Mouse (Mus musculus) cerebellum, adult 2 months (tissue): Measurements from ENCODE around the gene Mapk9. TPM values are rescaled to one million over a fixed set of nuclear protein-coding genes. Genes with fewer than 3 reads are reported as not detected.

ENCODE experiments used
- DNase-seq, 2 experiments: peaks; one replicate each; pipeline ENCODE4 v3.0.0; 2021
- H3K27ac ChIP-seq: fragments of 200-500 bp; 2 replicates; pipeline ENCODE4 v1.5.1; 2012; ENCODE audit warnings: low read length, control low read depth, inconsistent platforms; ENCODE audit not compliant: insufficient read depth
- H3K27me3 ChIP-seq: fragments of 200-500 bp; 2 replicates; pipeline ENCODE4 v1.6.1; 2012; ENCODE audit warnings: inconsistent platforms, mild to moderate bottlenecking, low read length, moderate library complexity; ENCODE audit not compliant: control insufficient read depth, insufficient read depth
- H3K4me1 ChIP-seq: fragments of 200-500 bp; 2 replicates; pipeline ENCODE4 v1.6.1; 2011; ENCODE audit warnings: low read length; ENCODE audit not compliant: control insufficient read depth, insufficient read depth
- H3K4me3 ChIP-seq: fragments of 200-500 bp; replicated peaks from 2 replicates; pipeline ENCODE3; 2011; ENCODE audit warnings: mild to moderate bottlenecking, low read depth, low read length, control low read depth; ENCODE audit not compliant: insufficient read depth
- CTCF ChIP-seq: fragments of 200-500 bp; IDR thresholded peaks from 2 replicates; pipeline ENCODE4 v1.5.1; 2011; ENCODE audit warnings: low read depth, mild to moderate bottlenecking, control low read depth, low read length, moderate library complexity, borderline replicate concordance; ENCODE audit not compliant: insufficient read depth
- POLR2A ChIP-seq: fragments of 200-500 bp; IDR thresholded peaks from 2 replicates; pipeline ENCODE4 v1.6.1; 2011; ENCODE audit warnings: low read length, control low read depth, borderline replicate concordance; ENCODE audit not compliant: insufficient read depth
- WGBS: fragments of 180-500 bp; shearing (Covaris S2); methylation state at CpG from one replicate; pipeline ENCODE4 v1.1.7; 2018; 5-methylcytosine and 5-hydroxymethylcytosine counted together
- polyA plus RNA-seq: library from polyadenylated mRNA; depleted of rRNA; stranded (reverse); fragments of >200 nt; gene quantifications from 2 replicates; pipeline ENCODE4 v1.2.3, GENCODE M21; 2012

The Mapk9 gene
- polyA plus RNA-seq, 1 experiment = 146 TPM

DNA sequence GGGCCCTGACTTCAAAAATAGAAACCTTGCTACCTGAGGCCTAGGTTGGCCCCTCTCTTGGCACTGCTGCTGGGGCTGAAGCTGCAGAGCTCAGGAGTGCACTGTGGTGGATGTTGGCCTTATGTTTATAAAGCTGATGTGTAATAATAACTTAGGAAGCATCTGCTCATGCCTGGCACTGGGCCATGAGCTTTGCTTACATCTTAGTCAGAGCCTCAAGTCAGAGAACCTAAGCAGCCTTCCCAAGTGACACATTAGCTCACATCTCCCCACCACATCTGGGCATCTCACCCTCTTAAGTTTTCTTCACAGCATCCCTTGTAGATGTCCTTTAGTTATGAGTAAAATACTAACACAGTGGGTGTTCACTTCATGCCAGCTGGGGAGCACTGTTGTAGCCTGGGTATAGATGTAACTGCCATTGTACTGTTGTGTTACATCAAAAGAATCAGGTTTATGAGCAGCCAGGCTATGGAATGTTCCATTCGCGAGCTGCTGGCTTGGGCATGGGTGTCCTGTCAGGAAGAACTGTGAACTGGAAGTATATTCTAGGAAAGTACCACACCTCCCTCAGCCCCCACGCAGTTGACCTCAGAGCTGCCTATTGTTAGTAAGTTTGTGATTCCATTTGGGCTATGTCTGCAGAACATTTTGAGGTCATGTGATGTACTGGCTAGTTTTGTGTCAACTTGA, 33.5 kb downstream of the Mapk9 start:
- Histone ChIP-seq H3K27ac (no peak overlapping the region), H3K4me1 (peaks cover 14% of the 10 kb centered on the region), H3K27me3 (no peaks in the 10 kb centered on the region), H3K4me3 (no peak overlapping the region)
- no peak for TF ChIP-seq CTCF
- 85% methylated on average over 3 of the region's 3 CpGs for WGBS
- no peak for DNase-seq

DNA sequence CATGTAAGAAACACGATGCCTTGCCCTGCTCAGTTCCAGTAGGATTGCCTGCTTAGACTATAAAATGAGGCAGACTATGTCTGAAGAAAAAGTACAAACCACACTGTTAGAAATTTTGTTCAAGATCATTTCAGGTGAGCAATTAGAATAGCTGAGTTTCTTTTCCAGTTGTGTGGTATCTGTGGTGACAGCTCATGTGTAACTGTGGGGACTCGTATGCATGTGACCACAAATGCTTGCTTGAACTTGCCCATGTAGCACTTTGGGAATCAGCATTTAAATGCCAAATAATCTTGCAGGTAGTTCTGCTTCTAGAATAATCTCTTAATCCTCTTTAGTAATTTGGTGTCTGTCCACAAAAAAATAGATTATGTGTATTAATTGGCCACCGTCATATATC, 36.8 kb downstream of the Mapk9 start:
- no peak for DNase-seq
- 95% methylated on average over 3 of the region's 3 CpGs for WGBS
- H3K27me3 ChIP-seq = no peaks in the 10 kb centered on the region
- no peak overlapping the region for H3K4me3 ChIP-seq
- H3K27ac ChIP-seq = no peak overlapping the region
- TF ChIP-seq POLR2A (no peak), CTCF (no peak)
- H3K4me1 ChIP-seq = no peaks in the 10 kb centered on the region

DNA sequence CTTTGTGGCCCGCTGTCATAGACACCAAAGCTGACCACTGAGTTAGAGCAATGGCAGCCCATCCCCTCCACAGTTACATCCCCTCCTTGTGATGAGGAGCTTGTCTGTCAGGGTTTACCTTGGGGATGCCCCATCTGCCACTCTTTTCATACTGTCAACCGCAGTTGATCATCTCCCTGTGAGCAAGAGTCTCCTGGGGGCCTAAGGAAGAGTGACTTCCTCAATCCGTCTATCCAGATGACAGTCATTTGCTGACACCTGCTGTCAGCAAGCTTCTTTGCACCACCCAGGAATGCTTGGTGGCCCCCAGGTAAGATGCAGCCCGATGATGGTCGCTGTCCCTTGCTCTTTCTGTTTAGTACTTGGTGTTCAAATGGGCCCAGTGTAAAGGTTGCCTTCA, 41.9 kb downstream of the Mapk9 start:
- Histone ChIP-seq H3K27me3 (no peaks in the 10 kb centered on the region), H3K4me1 (no peaks in the 10 kb centered on the region), H3K27ac (no peak overlapping the region), H3K4me3 (no peak overlapping the region)
- no peak for DNase-seq
- 59% methylated on average over 5 of the region's 5 CpGs for WGBS
- no peak for TF ChIP-seq CTCF
- no peak for TF ChIP-seq POLR2A

DNA sequence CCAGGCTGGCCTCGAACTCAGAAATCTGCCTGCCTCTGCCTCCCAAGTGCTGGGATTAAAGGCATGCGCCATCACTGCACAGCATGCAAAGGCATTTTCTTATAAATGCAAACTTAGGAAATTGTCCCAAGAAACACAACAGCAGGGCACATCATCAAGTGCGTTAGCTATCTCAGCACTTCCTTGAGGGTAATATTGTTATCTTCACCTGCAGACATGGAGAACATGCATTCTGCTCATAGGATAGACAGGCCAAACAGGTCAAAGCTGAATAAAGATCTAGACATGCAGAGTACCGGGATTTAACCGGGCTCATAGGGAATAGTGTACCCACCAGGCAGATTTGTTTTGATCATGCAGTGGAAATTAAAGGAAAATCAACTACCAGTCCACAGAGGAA, 45.4 kb downstream of the Mapk9 start:
- no peak overlapping the region for H3K27ac ChIP-seq
- TF ChIP-seq POLR2A (no peak), CTCF (no peak)
- no peak for DNase-seq
- no peaks in the 10 kb centered on the region for H3K27me3 ChIP-seq
- WGBS = 93% methylated on average over 5 of the region's 5 CpGs
- H3K4me3 ChIP-seq = no peak overlapping the region
- H3K4me1 ChIP-seq = no peaks in the 10 kb centered on the region

DNA sequence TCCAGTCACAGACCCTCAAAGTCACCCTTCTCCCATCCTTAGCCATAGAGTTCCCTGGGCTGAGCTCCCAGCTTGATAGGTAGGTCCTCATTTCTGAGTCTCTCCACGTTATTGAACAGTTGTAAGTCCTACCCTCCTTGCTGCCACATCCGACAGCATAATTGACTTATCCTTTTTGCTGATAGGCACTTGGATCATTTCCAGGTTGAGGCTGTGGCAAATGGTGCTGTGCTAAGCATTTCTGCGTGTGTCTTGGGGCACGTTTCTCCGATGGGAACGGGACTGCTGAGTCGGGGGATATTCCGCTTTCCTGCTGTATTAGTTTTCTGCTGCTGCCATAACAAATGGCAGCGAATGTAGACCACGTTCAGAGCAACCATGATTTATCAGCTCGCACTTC, 47.3 kb downstream of the Mapk9 start:
- Histone ChIP-seq H3K4me1 (no peaks in the 10 kb centered on the region), H3K27me3 (no peaks in the 10 kb centered on the region), H3K27ac (no peak overlapping the region), H3K4me3 (no peak overlapping the region)
- TF ChIP-seq CTCF = no peak
- no peak for TF ChIP-seq POLR2A
- DNase-seq = no peak
- WGBS = 32% methylated on average over 11 of the region's 11 CpGs

DNA sequence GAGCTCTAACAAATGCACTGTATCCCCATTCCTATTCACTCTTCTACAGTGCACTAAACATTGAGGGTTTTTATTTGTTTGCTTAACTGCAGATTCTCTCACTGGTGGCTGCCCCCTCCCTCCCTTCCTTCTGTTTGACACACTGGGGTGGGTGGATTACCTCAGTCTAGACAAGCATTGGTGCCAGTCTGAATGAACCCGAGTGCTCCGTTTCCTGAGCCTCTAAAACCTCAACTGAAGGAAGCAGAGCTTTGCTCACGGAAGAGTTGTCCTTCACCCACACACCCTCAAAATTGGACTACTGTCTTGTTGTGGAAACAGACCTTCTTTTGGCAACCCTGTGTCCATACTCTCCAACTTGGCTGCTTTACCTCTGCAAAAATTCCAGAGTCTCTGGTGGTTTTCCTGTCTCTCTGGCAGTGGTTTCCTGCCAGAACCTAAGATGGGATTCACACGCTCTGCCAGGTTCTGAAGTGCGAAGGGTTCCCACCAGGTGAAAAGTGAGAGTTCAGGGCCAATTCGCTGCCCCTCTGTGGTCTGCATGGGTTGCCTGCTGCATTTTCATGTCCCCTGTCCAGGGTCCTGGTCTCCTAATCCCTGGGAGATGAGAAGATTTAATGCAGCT, 49.5 kb downstream of the Mapk9 start:
- TF ChIP-seq CTCF (no peak), POLR2A (no peak)

DNA sequence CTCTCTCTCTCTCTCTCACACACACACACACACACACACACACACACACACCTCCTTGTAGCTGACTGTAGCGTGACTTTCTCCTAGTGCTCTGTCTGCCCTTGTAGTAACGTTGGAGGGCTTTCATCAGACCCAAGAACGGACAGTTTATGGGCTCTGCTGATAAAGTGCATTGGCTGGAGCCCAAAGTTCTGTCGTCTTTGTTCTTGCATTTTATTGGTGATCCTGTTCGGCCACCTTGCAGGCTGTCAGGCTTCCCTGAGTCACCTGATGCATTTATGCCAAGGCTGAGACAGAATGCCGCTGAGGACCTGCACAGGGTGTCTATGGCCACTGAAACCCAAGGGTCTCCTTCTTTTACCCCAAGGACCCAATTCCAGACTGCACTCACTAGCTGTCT, 53.5 kb downstream of the Mapk9 start:
- WGBS = 59% methylated on average over 6 of the region's 6 CpGs
- TF ChIP-seq POLR2A = no peak
- no peak for TF ChIP-seq CTCF
- Histone ChIP-seq H3K27me3 (no peaks in the 10 kb centered on the region), H3K4me3 (no peak overlapping the region), H3K4me1 (0 out of 2 replicates have a peak, but pooled peaks cover 3% of the 10 kb centered on the region), H3K27ac (no peak overlapping the region)
- no peak for DNase-seq

More for the DNA sequence above, 49.5 kb downstream of the Mapk9 start:
- Histone ChIP-seq H3K27me3 (no peaks in the 10 kb centered on the region), H3K27ac (no peak overlapping the region), H3K4me1 (no peaks in the 10 kb centered on the region), H3K4me3 (no peak overlapping the region)
- 26% methylated on average over 6 of the region's 6 CpGs for WGBS
- DNase-seq = no peak
